Mouse (Mus musculus) neural tube, embryonic 15.5 days (tissue): ENCODE data around the gene Mlh3. TPM values are rescaled to one million over a fixed set of nuclear protein-coding genes. Genes with fewer than 3 reads are reported as not detected.
"Not testable (repeated sequence)": the region's sequence is repeated elsewhere in the genome, so short reads cannot be mapped to it uniquely, and the experiment has no call there.

Experiments
- ATAC-seq: fragments of 200-750 bp; cut with Nextera tagmentation; 2 replicates; pipeline ENCODE4 v1.8.0; 2017; ENCODE audit warnings: mild to moderate bottlenecking, moderate TSS enrichment, moderate library complexity; ENCODE audit not compliant: low FRiP score
- H3K27ac ChIP-seq: fragments of 300-500 bp; sonication (generic); replicated peaks from 2 replicates; pipeline ENCODE4 v1.5.1; 2015; ENCODE audit warnings: mild to moderate bottlenecking, inconsistent platforms
- H3K27me3 ChIP-seq: fragments of 300-500 bp; sonication (generic); replicated peaks from 2 replicates; pipeline ENCODE4 v1.6.1; 2015; ENCODE audit warnings: inconsistent platforms
- H3K36me3 ChIP-seq: fragments of 300-500 bp; sonication (generic); 2 replicates; pipeline ENCODE4 v1.6.1; 2015; ENCODE audit warnings: inconsistent platforms
- H3K4me1 ChIP-seq: fragments of 300-500 bp; sonication (generic); 2 replicates; pipeline ENCODE4 v1.6.1; 2015; ENCODE audit warnings: inconsistent platforms
- H3K4me2 ChIP-seq: fragments of 300-500 bp; sonication (generic); 2 replicates; pipeline ENCODE4 v1.6.1; 2015; ENCODE audit warnings: inconsistent platforms, mild to moderate bottlenecking, moderate library complexity
- H3K4me3 ChIP-seq: fragments of 300-500 bp; sonication (generic); replicated peaks from 2 replicates; pipeline ENCODE4 v1.5.1; 2015; ENCODE audit warnings: mild to moderate bottlenecking, inconsistent platforms
- H3K9ac ChIP-seq: fragments of 300-500 bp; sonication (generic); replicated peaks from 2 replicates; pipeline ENCODE4 v1.6.1; 2015; ENCODE audit warnings: mild to moderate bottlenecking, inconsistent platforms
- H3K9me3 ChIP-seq: fragments of 300-500 bp; sonication (generic); replicated peaks from 2 replicates; pipeline ENCODE4 v1.6.1; 2016; ENCODE audit warnings: inconsistent platforms
- WGBS: fragments of 180-500 bp; shearing (Covaris S2); methylation state at CpG from one replicate; pipeline ENCODE4 v1.1.7; 2015; ENCODE audit warnings: mixed read lengths; 5-methylcytosine and 5-hydroxymethylcytosine counted together
- polyA plus RNA-seq: library from polyadenylated mRNA; unstranded; fragments of >200 nt; fragmentation: Nextera tagmentation; extraction: Ambion mirVana; gene quantifications from 2 replicates; pipeline ENCODE4 v1.2.1, GENCODE M21; 2015

The Mlh3 gene
- polyA plus RNA-seq, 1 experiment from 2014 or later: 8.5 TPM

GRCm38 (mm10) chr12:85292288-85292687, 21.9 kb upstream of the Mlh3 start:
- Histone ChIP-seq H3K9me3 (no peaks in the 10 kb centered on the region; the same call in 1 of the 2 replicates), H3K4me3 (no peak overlapping the region), H3K27me3 (0 out of 2 replicates have a peak, but pooled peaks cover 4% of the 10 kb centered on the region), H3K4me1 (peaks cover 21% of the 10 kb centered on the region), H3K4me2 (no peak overlapping the region), H3K9ac (no peak overlapping the region), H3K36me3 (no peaks in the 10 kb centered on the region), H3K27ac (no peak overlapping the region)
- 82% methylated on average over 6 of the region's 6 CpGs for WGBS
- no peak for ATAC-seq

DNA sequence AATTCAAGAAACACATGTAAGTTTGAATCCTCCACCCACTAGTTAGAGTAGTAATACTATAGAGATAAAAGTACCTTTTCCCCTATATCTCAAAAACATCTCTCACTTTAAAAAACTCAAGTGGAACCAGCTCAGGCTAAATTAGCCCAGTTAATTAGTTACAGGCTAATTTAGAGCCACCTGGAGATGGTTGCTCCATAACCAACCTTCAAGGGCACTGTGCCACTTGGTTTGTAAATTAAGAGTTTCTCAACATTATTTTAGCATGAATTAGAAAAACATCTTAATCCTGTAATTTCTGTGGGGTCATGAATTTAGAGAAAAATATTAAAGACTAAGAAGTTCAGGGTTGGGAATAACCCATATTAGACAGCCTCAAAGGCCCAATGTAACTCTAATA, 21.1 kb upstream of the Mlh3 start:
- ATAC-seq: no peak
- Histone ChIP-seq H3K4me1 (peaks cover 21% of the 10 kb centered on the region), H3K27ac (no peak overlapping the region), H3K36me3 (no peaks in the 10 kb centered on the region), H3K4me2 (no peak overlapping the region), H3K9me3 (no peaks in the 10 kb centered on the region; the same call in 1 of the 2 replicates), H3K4me3 (no peak overlapping the region), H3K9ac (no peak overlapping the region), H3K27me3 (0 out of 2 replicates have a peak, but pooled peaks cover 4% of the 10 kb centered on the region)

GRCm38 (mm10) chr12:85290633-85291032, 20.2 kb upstream of the Mlh3 start:
- 83% methylated on average over 10 of the region's 10 CpGs for WGBS
- no peak overlapping the region for H3K9ac ChIP-seq
- H3K9me3 ChIP-seq: no peaks in the 10 kb centered on the region; the same call in 1 of the 2 replicates
- ATAC-seq: no peak
- H3K4me2 ChIP-seq: 0 out of 2 replicates have a peak overlapping the region, but pooled peaks have one; percentile 15
- H3K4me1 ChIP-seq: peaks cover 21% of the 10 kb centered on the region
- H3K27me3 ChIP-seq: 0 out of 2 replicates have a peak, but pooled peaks cover 4% of the 10 kb centered on the region
- no peak overlapping the region for H3K27ac ChIP-seq
- no peak overlapping the region for H3K4me3 ChIP-seq
- H3K36me3 ChIP-seq: no peaks in the 10 kb centered on the region

GRCm38 (mm10) chr12:85289157-85290000, 19.0 kb upstream of the Mlh3 start:
- 56% methylated on average over 24 of the region's 24 CpGs for WGBS
- ATAC-seq: peak; percentile 14; the same call in 1 of the 2 replicates
- Histone ChIP-seq H3K27me3 (0 out of 2 replicates have a peak, but pooled peaks cover 4% of the 10 kb centered on the region), H3K36me3 (no peaks in the 10 kb centered on the region), H3K4me1 (peaks cover 21% of the 10 kb centered on the region), H3K4me3 (peak overlapping the region; percentile 51), H3K27ac (peak overlapping the region; percentile 58), H3K4me2 (peak overlapping the region; percentile 93), H3K9me3 (no peaks in the 10 kb centered on the region; the same call in 1 of the 2 replicates), H3K9ac (0 out of 2 replicates have a peak overlapping the region, but pooled peaks have one; percentile 55)

DNA sequence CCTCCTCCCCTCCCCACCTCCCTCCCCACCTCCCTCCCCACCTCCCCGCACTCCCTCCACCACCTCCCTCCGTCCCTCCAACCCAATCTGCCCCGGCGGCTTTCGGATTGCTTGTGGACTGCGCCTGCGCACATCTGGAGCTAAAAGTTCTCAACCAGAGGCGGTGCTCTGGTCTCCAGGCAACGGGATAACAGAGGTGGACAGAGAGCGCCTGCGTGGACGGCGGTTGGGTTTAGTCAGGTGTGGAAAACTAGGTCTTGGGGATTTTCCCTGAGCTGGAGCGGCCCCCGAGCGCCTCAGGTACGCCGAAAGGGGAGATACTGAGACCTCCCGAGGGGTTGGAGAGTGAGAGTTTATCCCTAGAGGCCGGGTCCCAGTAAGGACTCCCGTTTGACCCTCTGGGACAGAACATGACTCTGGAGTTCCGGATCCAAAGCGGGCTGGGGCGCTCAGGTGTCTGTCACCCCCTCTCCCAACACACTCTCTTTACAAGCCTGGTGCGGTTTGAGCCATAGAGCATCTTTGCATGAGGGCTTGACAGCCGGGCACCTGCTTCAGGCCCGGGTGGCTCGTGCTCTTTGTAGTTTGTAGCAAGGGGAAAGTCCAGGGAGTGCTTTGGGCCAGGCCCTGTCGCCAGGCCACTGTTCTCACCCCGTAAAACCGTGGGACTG, 18.2 kb upstream of the Mlh3 start, which contains the start of gene Zc2hc1c:
Gene Zc2hc1c, plus strand, starts transcription at position 106 of the 671 bp plus-strand sequence.
- WGBS: 4% methylated on average over 30 of the region's 31 CpGs
- H3K27ac ChIP-seq: peak within 1 kb of the TSS; percentile 58

DNA sequence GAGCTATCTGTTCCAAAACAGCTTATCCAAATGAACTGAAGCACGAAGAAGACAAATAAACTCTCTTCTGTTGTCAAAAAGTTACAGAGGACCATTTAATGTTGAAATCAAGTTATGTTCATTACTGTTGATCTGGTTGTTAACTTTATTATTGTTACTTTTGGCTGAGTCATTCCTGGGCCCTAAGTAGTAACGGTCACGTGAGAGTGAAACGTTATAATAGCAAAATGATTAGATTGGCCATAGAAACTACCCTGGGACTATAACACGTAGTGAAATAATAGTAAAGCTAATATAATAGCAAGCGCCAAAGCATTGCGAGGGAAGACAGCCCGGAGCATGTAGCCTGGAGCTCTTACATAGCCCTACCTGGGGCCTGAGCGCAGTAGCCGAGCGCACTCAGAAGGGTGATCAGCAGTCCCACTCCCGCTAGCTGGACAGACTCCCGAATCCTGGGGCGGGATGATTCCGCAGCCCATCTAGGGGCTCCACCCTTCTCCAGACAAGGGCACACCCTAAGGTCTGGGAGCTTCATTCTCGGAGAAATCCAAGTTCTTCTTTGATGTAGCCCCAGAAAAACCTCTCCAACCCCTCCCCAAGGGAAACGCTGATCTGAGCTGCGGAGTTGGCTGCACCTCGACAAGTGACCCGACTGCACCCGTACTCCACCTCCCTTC, 17.5 kb upstream of the Mlh3 start, which contains the start of gene Acyp1:
Gene Acyp1, minus strand, starts transcription at position 630 of the 677 bp plus-strand sequence.
- peak; percentile 63 for ATAC-seq
- H3K27ac ChIP-seq: peak within 1 kb of the TSS; percentile 58

More for the DNA sequence above, 18.2 kb upstream of the Mlh3 start, which contains the start of gene Zc2hc1c:
- Histone ChIP-seq H3K27me3 (0 out of 2 replicates have a peak, but pooled peaks cover 4% of the 10 kb centered on the region), H3K4me2 (peak within 1 kb of the TSS; percentile 93), H3K4me3 (peak within 1 kb of the TSS; percentile 51), H3K9me3 (no peaks in the 10 kb centered on the region), H3K9ac (peak within 1 kb of the TSS; percentile 55), H3K36me3 (no peaks in the 10 kb centered on the region), H3K4me1 (peaks cover 21% of the 10 kb centered on the region)
- peak; percentile 93 for ATAC-seq

GRCm38 (mm10) chr12:85286941-85287340, 16.5 kb upstream of the Mlh3 start:
- no peak for ATAC-seq
- WGBS: 37% methylated on average over 3 of the region's 5 CpGs

More for the DNA sequence above, 17.5 kb upstream of the Mlh3 start, which contains the start of gene Acyp1:
- Histone ChIP-seq H3K27me3 (0 out of 2 replicates have a peak, but pooled peaks cover 4% of the 10 kb centered on the region), H3K4me2 (peak within 1 kb of the TSS; percentile 93), H3K36me3 (no peaks in the 10 kb centered on the region), H3K9ac (peak within 1 kb of the TSS; percentile 55), H3K9me3 (no peaks in the 10 kb centered on the region), H3K4me1 (peaks cover 21% of the 10 kb centered on the region), H3K4me3 (peak within 1 kb of the TSS; percentile 51)
- 8% methylated on average over 21 of the region's 21 CpGs for WGBS

DNA sequence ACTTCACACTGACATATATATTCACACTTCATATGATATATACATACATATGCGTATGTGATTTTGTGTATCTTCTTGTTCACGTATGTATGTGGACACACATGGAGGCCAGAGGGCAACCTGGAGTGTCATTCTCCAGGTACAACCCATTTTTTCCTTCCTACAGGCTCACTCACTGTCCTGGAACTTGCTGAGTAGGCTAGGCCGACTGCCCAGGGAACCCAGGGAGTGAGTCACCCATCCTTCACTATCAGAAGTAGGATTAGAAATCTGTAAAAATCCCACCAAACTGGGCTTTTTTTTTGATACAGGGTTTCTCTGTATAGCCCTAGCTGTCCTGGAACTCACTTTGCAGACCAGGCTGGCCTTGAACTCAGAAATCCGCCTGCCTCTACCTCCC, 14.6 kb upstream of the Mlh3 start:
- peaks cover 21% of the 10 kb centered on the region for H3K4me1 ChIP-seq
- WGBS: 92% methylated on average over 4 of the region's 4 CpGs
- 0 out of 2 replicates have a peak, but pooled peaks cover 4% of the 10 kb centered on the region for H3K27me3 ChIP-seq
- H3K9me3 ChIP-seq: no peaks in the 10 kb centered on the region
- H3K9ac ChIP-seq: no peak overlapping the region
- no peak overlapping the region for H3K4me3 ChIP-seq
- no peaks in the 10 kb centered on the region for H3K36me3 ChIP-seq
- H3K27ac ChIP-seq: no peak overlapping the region
- ATAC-seq: no peak
- H3K4me2 ChIP-seq: no peak overlapping the region

More at GRCm38 (mm10) chr12:85286941-85287340, 16.5 kb upstream of the Mlh3 start:
- Histone ChIP-seq H3K27ac (no peak overlapping the region), H3K4me2 (no peak overlapping the region), H3K4me3 (no peak overlapping the region), H3K9ac (no peak overlapping the region), H3K9me3 (no peaks in the 10 kb centered on the region), H3K4me1 (peaks cover 21% of the 10 kb centered on the region), H3K36me3 (no peaks in the 10 kb centered on the region), H3K27me3 (0 out of 2 replicates have a peak, but pooled peaks cover 4% of the 10 kb centered on the region)

- no peaks in the 10 kb centered on the region for H3K27me3 ChIP-seq
- H3K9ac ChIP-seq: no peak overlapping the region
- no peak overlapping the region for H3K4me2 ChIP-seq
- 76% methylated on average over 8 of the region's 8 CpGs for WGBS
- H3K4me3 ChIP-seq: no peak overlapping the region
- ATAC-seq: no peak
- H3K36me3 ChIP-seq: no peaks in the 10 kb centered on the region
- H3K27ac ChIP-seq: no peak overlapping the region
- H3K9me3 ChIP-seq: no peaks in the 10 kb centered on the region
- peaks cover 20% of the 10 kb centered on the region for H3K4me1 ChIP-seq
Observed at GRCm38 (mm10) chr12:85284331-85284730, 13.9 kb upstream of the Mlh3 start.

DNA sequence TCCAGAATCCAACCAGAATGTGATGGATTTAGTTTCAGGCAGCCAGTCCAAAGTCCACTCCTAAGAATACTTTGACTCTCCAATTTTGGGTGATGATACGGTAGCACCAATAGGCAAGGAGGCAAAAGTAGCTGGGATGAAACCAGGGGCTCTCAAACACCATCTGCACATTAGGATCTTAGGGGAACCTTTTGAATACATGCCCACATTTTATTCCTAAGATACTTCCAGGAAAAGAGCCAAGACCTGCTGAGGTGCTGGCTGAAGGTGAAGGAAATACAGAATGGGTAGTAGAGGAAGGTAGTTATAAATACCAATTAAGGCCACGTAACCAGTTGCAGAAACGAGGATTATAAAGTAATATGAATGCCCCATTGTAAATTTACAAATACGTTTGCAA, 11.4 kb upstream of the Mlh3 start:
- not testable (repeated sequence) for H3K27me3 ChIP-seq, ATAC-seq, H3K4me3 ChIP-seq, H3K9me3 ChIP-seq, H3K4me1 ChIP-seq, H3K36me3 ChIP-seq, H3K27ac ChIP-seq, H3K4me2 ChIP-seq, H3K9ac ChIP-seq
- WGBS: 85% methylated on average over 2 of the region's 4 CpGs
